Mouse (Mus musculus) CH12.LX (cell line): ENCODE data around the gene Fstl4. TPM values are rescaled to one million over a fixed set of nuclear protein-coding genes. Genes with fewer than 3 reads are reported as not detected.

Experiments used
- DNase-seq: peaks from one replicate; pipeline ENCODE4 v3.0.0-alpha.2; 2013; ENCODE audit errors: extremely low read depth
- H3K27ac ChIP-seq: 2 replicates; pipeline ENCODE4 v1.5.1; 2012; ENCODE audit warnings: low read depth, mild to moderate bottlenecking, control low read depth, moderate library complexity; ENCODE audit not compliant: insufficient read depth
- H3K27me3 ChIP-seq: replicated peaks from 2 replicates; pipeline ENCODE3; 2012; ENCODE audit warnings: inconsistent platforms
- H3K36me3 ChIP-seq, 2 experiments: replicated peaks in 1 of 2; 2 replicates each; pipeline versions ENCODE3 to v1.6.1; 2012; ENCODE audit warnings: inconsistent platforms in 1 of 2, low read length in 1 of 2, mild to moderate bottlenecking in 1 of 2, mixed read lengths in 1 of 2, moderate library complexity in 1 of 2; ENCODE audit not compliant: control insufficient read depth in 1 of 2, insufficient read depth in 1 of 2
- H3K4me1 ChIP-seq, 2 experiments: 2 replicates each; pipeline ENCODE4 v1.6.1; 2012; ENCODE audit warnings: inconsistent platforms in 1 of 2, moderate library complexity in 1 of 2; ENCODE audit not compliant: insufficient read depth in 2 of 2, control insufficient read depth in 1 of 2
- H3K4me2 ChIP-seq: 2 replicates; pipeline ENCODE4 v1.6.1; 2012; ENCODE audit warnings: low read depth, mild to moderate bottlenecking, control low read depth; ENCODE audit not compliant: poor library complexity, insufficient read depth, severe bottlenecking
- H3K4me3 ChIP-seq, 3 experiments: fragments of 150-350 bp in 1 of 3; sonication (generic) in 1 of 3; replicated peaks in 1 of 3; 2 replicates each; pipeline versions ENCODE3 to v1.5.1; 2011 to 2012; ENCODE audit warnings: low read depth in 2 of 3, low read length in 2 of 3, mild to moderate bottlenecking in 2 of 3, moderate library complexity in 2 of 3, control low read depth in 1 of 3, improper control_type of control experiment in 1 of 3, inconsistent platforms in 1 of 3, mixed read lengths in 1 of 3; ENCODE audit not compliant: poor library complexity in 1 of 3
- H3K79me2 ChIP-seq: replicated peaks from 2 replicates; pipeline ENCODE4 v1.6.1; 2012; ENCODE audit warnings: mild to moderate bottlenecking, moderate library complexity; ENCODE audit not compliant: control insufficient read depth, poor library complexity, insufficient read depth, severe bottlenecking; ENCODE audit errors: extremely low read depth
- H3K9ac ChIP-seq: 2 replicates; pipeline ENCODE4 v1.6.1; 2012; ENCODE audit warnings: low read depth, mild to moderate bottlenecking, control low read depth, moderate library complexity; ENCODE audit not compliant: insufficient read depth
- H3K9me3 ChIP-seq: replicated peaks from 2 replicates; pipeline ENCODE3; 2012; ENCODE audit warnings: low read length, inconsistent platforms, mixed read lengths
- BHLHE40 ChIP-seq: IDR thresholded peaks from 2 replicates; pipeline ENCODE4 v1.6.1; 2011; ENCODE audit warnings: mild to moderate bottlenecking, low read depth, low read length, improper control_type of control experiment
- CHD1 ChIP-seq: IDR thresholded peaks from 2 replicates; pipeline ENCODE4 v1.6.1; 2012; ENCODE audit warnings: low read depth, low read length, improper control_type of control experiment, inconsistent platforms
- CHD2 ChIP-seq: IDR thresholded peaks from 2 replicates; pipeline ENCODE4 v1.6.1; 2011; ENCODE audit warnings: low read length, improper control_type of control experiment
- CTCF ChIP-seq, 2 experiments: IDR thresholded peaks in 1 of 2; conservative IDR thresholded peaks in 1 of 2; 2 replicates each; pipeline ENCODE4 v1.5.1; 2011 to 2012; ENCODE audit warnings: low read depth in 2 of 2, low read length in 2 of 2, improper control_type of control experiment in 1 of 2, inconsistent platforms in 1 of 2, mild to moderate bottlenecking in 1 of 2, moderate library complexity in 1 of 2
- E2F4 ChIP-seq: IDR thresholded peaks from 2 replicates; pipeline ENCODE4 v1.6.1; 2011; ENCODE audit warnings: low read depth, low read length, improper control_type of control experiment; ENCODE audit not compliant: insufficient replicate concordance
- ELF1 ChIP-seq: IDR thresholded peaks from 2 replicates; pipeline ENCODE4 v1.6.1; 2014; ENCODE audit warnings: low read depth, mild to moderate bottlenecking, inconsistent platforms, low read length, improper control_type of control experiment
- ETS1 ChIP-seq: conservative IDR thresholded peaks from 2 replicates; pipeline ENCODE4 v1.6.1; 2012; ENCODE audit warnings: low read depth, mild to moderate bottlenecking, inconsistent platforms, low read length, improper control_type of control experiment, moderate library complexity
- GABPA ChIP-seq: IDR thresholded peaks from 2 replicates; pipeline ENCODE4 v1.6.1; 2012; ENCODE audit warnings: low read depth, low read length, improper control_type of control experiment, inconsistent platforms; ENCODE audit not compliant: insufficient replicate concordance
- HCFC1 ChIP-seq: IDR thresholded peaks from 2 replicates; pipeline ENCODE4 v1.6.1; 2012; ENCODE audit warnings: low read depth, mild to moderate bottlenecking, inconsistent platforms, low read length, improper control_type of control experiment
- IRF4 ChIP-seq: IDR thresholded peaks from 2 replicates; pipeline ENCODE4 v1.6.1; 2014; ENCODE audit warnings: low read depth, mild to moderate bottlenecking, inconsistent platforms, low read length, improper control_type of control experiment
- JUN ChIP-seq: IDR thresholded peaks from 2 replicates; pipeline ENCODE4 v1.6.1; 2011; ENCODE audit warnings: low read depth, mild to moderate bottlenecking, low read length, improper control_type of control experiment, moderate library complexity; ENCODE audit not compliant: insufficient read depth
- JUND ChIP-seq: conservative IDR thresholded peaks from 2 replicates; pipeline ENCODE4 v1.6.1; 2011; ENCODE audit warnings: low read depth, low read length, improper control_type of control experiment
- KAT2A ChIP-seq: IDR thresholded peaks from 2 replicates; pipeline ENCODE4 v1.6.1; 2012; ENCODE audit warnings: low read length, improper control_type of control experiment, inconsistent platforms; ENCODE audit not compliant: insufficient replicate concordance
- MEF2A ChIP-seq: IDR thresholded peaks from 2 replicates; pipeline ENCODE4 v1.6.1; 2014; ENCODE audit warnings: low read depth, mild to moderate bottlenecking, inconsistent platforms, low read length, improper control_type of control experiment, borderline replicate concordance
- NRF1 ChIP-seq: IDR thresholded peaks from 2 replicates; pipeline ENCODE4 v1.6.1; 2014; ENCODE audit warnings: low read depth, mild to moderate bottlenecking, inconsistent platforms, low read length, improper control_type of control experiment, moderate library complexity
- PAX5 ChIP-seq: IDR thresholded peaks from 2 replicates; pipeline ENCODE4 v1.6.1; 2012; ENCODE audit warnings: low read length, inconsistent platforms, mixed read lengths
- RAD21 ChIP-seq: IDR thresholded peaks from 2 replicates; pipeline ENCODE4 v1.6.1; 2011; ENCODE audit warnings: low read depth, mild to moderate bottlenecking, low read length, improper control_type of control experiment, moderate library complexity
- SIN3A ChIP-seq: IDR thresholded peaks from 2 replicates; pipeline ENCODE4 v1.6.1; 2012; ENCODE audit warnings: low read length, improper control_type of control experiment, inconsistent platforms
- SMC3 ChIP-seq: IDR thresholded peaks from 2 replicates; pipeline ENCODE4 v1.6.1; 2011; ENCODE audit warnings: low read depth, low read length, improper control_type of control experiment
- TCF12 ChIP-seq: IDR thresholded peaks from 2 replicates; pipeline ENCODE4 v1.6.1; 2014; ENCODE audit warnings: low read depth, mild to moderate bottlenecking, inconsistent platforms, low read length, improper control_type of control experiment
- USF1 ChIP-seq: IDR thresholded peaks from 2 replicates; pipeline ENCODE4 v1.6.1; 2014; ENCODE audit warnings: low read depth, mild to moderate bottlenecking, inconsistent platforms, low read length, improper control_type of control experiment
- ZMIZ1 ChIP-seq: IDR thresholded peaks from 2 replicates; pipeline ENCODE4 v1.6.1; 2012; ENCODE audit warnings: low read depth, mild to moderate bottlenecking, inconsistent platforms, low read length, improper control_type of control experiment
- dilution Hi-C: fragments of 300-500 bp; cut with MboI; formaldehyde crosslinking; loops from 2 replicates; pipeline ENCODE4 v1.14.3; 2020; ENCODE audit warnings: low sequenced_read_pairs; ENCODE audit not compliant: extremely low pct_unique_long_range_greater_than_20kb, extremely low pct_ligation_motif_present
- in situ Hi-C: fragments of 300-500 bp; cut with MboI; formaldehyde crosslinking; loops from 3 replicates; pipeline ENCODE4 v1.14.3; 2019; ENCODE audit warnings: low sequenced_read_pairs, low pct_ligation_motif_present, low pct_unique_long_range_greater_than_20kb, mixed read lengths
- polyA plus RNA-seq: library from polyadenylated mRNA; unstranded; fragments of >175 nt; gene quantifications from 2 replicates; pipeline ENCODE4 v1.2.1, GENCODE M21; 2012; ENCODE audit warnings: low read depth; ENCODE audit not compliant: insufficient read length
- total RNA-seq, 2 experiments: library from RNA; depleted of rRNA; stranded (reverse); fragments of 300-350 nt in 1 of 2; fragments of >200 nt in 1 of 2; gene quantifications; 2 replicates each; pipeline ENCODE4 v1.2.3; 2012 to 2014

Fstl4 gene
- total and polyA plus RNA-seq, 3 experiments, result not detected

DNA sequence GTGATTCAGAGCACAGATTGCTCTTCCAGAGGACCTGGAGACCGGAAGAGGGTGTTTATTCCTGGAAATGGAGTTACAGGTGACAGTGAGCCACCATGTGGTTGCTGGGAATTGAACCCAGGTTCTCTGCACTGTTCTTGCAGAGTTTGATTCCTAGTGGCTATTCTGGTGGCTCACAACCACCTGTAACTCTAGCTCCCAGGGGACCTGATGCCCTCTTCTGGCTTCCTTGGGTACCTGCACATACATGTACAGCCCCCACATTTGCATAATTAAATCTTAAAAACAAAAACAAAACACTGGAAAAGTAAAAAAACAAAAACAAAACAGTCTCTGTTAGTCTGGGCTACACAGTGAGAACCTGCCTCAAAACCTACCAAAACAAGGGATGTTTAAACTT lies 2.6 kb upstream of the Fstl4 start:
- Histone ChIP-seq H3K4me2 (no peak overlapping the region), H3K9ac (no peak overlapping the region), H3K9me3 (peaks cover 17% of the 10 kb centered on the region), H3K27ac (no peak overlapping the region), H3K36me3 (no peaks in the 10 kb centered on the region), H3K4me1 (peaks cover 0 to 7% of the 10 kb centered on the region in 2 experiments; a peak in 1 of 4 replicates), H3K27me3 (peaks cover 4% of the 10 kb centered on the region), H3K79me2 (no peaks in the 10 kb centered on the region), H3K4me3 (no peak overlapping the region)
- DNase-seq, result no peak
- dilution Hi-C loops (no loop called here), in situ Hi-C loops (no loop called here)
- TF ChIP-seq SMC3, result peak; percentile 16; the same call in 1 of the 2 replicates
- TF ChIP-seq GABPA, result no peak
- TF ChIP-seq CTCF (conservative IDR thresholded peaks at IDR 0.05 in 1 of 2, IDR thresholded peaks at IDR 0.05 in 1 of 2; ENCODE audit: low read depth in 2 of 2, low read length in 2 of 2), result peak in 1 of 2 experiments; percentile 44; a peak in 2 of 4 replicates
- no peak for TF ChIP-seq HCFC1

DNA sequence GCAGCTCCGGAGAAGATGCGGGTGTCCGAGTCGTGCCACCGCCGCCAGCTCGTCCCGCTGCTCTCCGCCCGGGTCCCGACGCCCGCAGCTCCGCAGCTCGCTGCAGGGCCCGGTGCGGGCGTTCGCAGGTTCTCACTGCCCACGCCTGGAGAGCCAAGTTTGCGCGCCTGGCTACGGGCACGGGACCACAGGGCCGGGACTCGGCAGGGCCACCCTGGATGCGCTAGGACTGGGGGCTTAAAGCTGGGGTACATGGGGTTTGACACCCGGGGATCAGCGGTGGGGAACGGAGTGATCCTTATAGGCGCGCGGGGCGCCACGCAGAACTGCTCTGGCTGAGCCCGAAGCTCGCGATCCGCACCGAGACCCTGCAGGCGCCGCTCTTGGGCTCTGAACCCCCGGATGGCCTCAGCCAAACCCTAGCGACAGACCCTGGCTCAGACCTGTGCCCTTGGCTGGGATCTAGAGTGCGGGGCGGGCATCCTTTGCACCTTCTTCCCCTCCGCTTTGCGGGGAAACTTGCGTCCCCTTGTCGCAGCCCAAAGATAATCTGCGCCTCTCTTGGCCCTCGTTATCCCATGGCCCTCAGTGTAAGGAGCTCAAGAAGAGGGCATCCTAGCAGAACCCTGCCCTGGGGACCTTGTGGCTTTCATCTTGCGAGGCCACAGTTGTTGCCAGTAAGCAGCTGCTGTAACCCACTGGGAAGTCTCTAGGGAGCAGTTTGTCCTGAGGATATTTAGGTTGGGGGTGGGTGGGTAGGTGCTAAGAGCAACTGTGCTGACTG lies 652 bp downstream of the Fstl4 start:
- Histone ChIP-seq H3K9me3 (peaks cover 17% of the 10 kb centered on the region), H3K27ac (no peak overlapping the region), H3K27me3 (peaks cover 14% of the 10 kb centered on the region), H3K4me3 (no peak overlapping the region), H3K9ac (no peak overlapping the region), H3K36me3 (no peaks in the 10 kb centered on the region), H3K4me2 (no peak overlapping the region), H3K4me1 (peaks cover 0 to 7% of the 10 kb centered on the region in 2 experiments; a peak in 1 of 4 replicates), H3K79me2 (no peaks in the 10 kb centered on the region)
- dilution Hi-C loops (no loop called here), in situ Hi-C loops (no loop called here)
- DNase-seq, result no peak
- TF ChIP-seq ELF1, result no peak
- TF ChIP-seq NRF1, result no peak
- no peak for TF ChIP-seq KAT2A
- no peak for TF ChIP-seq TCF12
- TF ChIP-seq CHD1, result no peak
- no peak for TF ChIP-seq GABPA
- TF ChIP-seq MEF2A, result no peak
- TF ChIP-seq CHD2, result no peak
- TF ChIP-seq ZMIZ1, result no peak
- TF ChIP-seq JUND, result no peak
- no peak for TF ChIP-seq SMC3
- no peak for TF ChIP-seq ETS1
- no peak for TF ChIP-seq JUN
- no peak for TF ChIP-seq USF1
- no peak for TF ChIP-seq PAX5
- no peak for TF ChIP-seq IRF4
- TF ChIP-seq BHLHE40, result no peak
- no peak for TF ChIP-seq RAD21
- TF ChIP-seq E2F4, result no peak
- no peak for TF ChIP-seq SIN3A
